Mouse (Mus musculus): ENCODE data around the gene Aak1.

DNA sequence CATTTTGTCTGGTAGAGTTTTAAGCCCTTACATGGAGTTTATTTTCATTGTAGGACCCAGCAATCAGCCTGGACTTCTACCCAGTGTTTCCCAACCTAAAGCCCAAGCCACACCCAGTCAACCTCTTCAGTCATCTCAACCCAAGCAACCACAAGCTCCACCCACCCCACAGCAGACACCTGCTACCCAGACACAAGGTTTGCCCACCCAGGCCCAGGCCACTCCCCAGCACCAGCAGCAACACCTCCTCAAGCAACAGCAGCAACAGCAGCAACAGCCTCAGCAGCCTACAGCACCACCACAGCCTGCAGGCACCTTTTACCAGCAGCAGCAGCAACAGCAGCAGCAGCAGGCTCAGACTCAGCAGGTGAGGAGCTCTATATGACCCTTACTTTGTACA is 106.9 kb downstream of the Aak1 start:
- TF ChIP-seq POLR2A (IDR thresholded peaks at IDR 0.05; ENCODE audit: low read depth, low read length) = no peak
- TF ChIP-seq CTCF (IDR thresholded peaks at IDR 0.05; ENCODE audit: extremely low read depth, insufficient read length, insufficient replicate concordance, low read depth, low read length) = no peak

Data from small intestine, adult 2 months (tissue).